Mouse (Mus musculus) stomach, postnatal 0 days (tissue): ENCODE data around the gene Elmod2. TPM values are rescaled to one million over a fixed set of nuclear protein-coding genes. Genes with fewer than 3 reads are reported as not detected.
A peak's percentile ranks its signal among the peaks of the same experiment; 100 is the strongest.
"Not testable (repeated sequence)": the region's sequence is repeated elsewhere in the genome, so short reads cannot be mapped to it uniquely, and the experiment has no call there.

Experiments
- ATAC-seq: fragments of 200-750 bp; cut with Nextera tagmentation; 2 replicates; pipeline ENCODE4 v1.8.0; 2017; ENCODE audit not compliant: low FRiP score, low TSS enrichment
- DNase-seq: peaks from one replicate; pipeline ENCODE4 v3.0.0-alpha.2; 2016; ENCODE audit warnings: low spot score
- H3K27ac ChIP-seq: fragments of 300-500 bp; sonication (generic); replicated peaks from 2 replicates; pipeline ENCODE4 v1.5.1; 2014; ENCODE audit warnings: mild to moderate bottlenecking, control low read depth
- H3K27me3 ChIP-seq: fragments of 300-500 bp; sonication (generic); 2 replicates; pipeline ENCODE4 v1.6.1; 2014; ENCODE audit warnings: low read length; ENCODE audit not compliant: control insufficient read depth, insufficient read depth
- H3K36me3 ChIP-seq: fragments of 300-500 bp; sonication (generic); 2 replicates; pipeline ENCODE4 v1.6.1; 2014; ENCODE audit warnings: low read length, mixed read lengths; ENCODE audit not compliant: control insufficient read depth, insufficient read depth
- H3K4me1 ChIP-seq: fragments of 300-500 bp; sonication (generic); replicated peaks from 2 replicates; pipeline ENCODE4 v1.6.1; 2014; ENCODE audit warnings: antibody characterized with exemption; ENCODE audit not compliant: control insufficient read depth, insufficient read depth
- H3K4me2 ChIP-seq: fragments of 300-500 bp; sonication (generic); replicated peaks from 2 replicates; pipeline ENCODE4 v1.6.1; 2014; ENCODE audit warnings: low read depth, mild to moderate bottlenecking, control low read depth, moderate library complexity
- H3K4me3 ChIP-seq: fragments of 300-500 bp; sonication (generic); 2 replicates; pipeline ENCODE4 v1.5.1; 2014; ENCODE audit warnings: low read depth, low read length, control low read depth
- H3K9ac ChIP-seq: fragments of 300-500 bp; sonication (generic); 2 replicates; pipeline ENCODE4 v1.6.1; 2014; ENCODE audit warnings: mild to moderate bottlenecking, low read length, control low read depth, mixed read lengths
- H3K9me3 ChIP-seq: fragments of 300-500 bp; sonication (generic); 2 replicates; pipeline ENCODE4 v1.6.1; 2016; ENCODE audit warnings: low read length; ENCODE audit not compliant: control insufficient read depth
- CTCF ChIP-seq: IDR thresholded peaks from 2 replicates; pipeline ENCODE4 v1.5.1; 2016; ENCODE audit warnings: antibody characterized with exemption, low read depth, mild to moderate bottlenecking, moderate library complexity
- EP300 ChIP-seq: optimal IDR thresholded peaks from 2 replicates; pipeline ENCODE3; 2016; ENCODE audit warnings: antibody characterized with exemption
- WGBS: fragments of 180-500 bp; shearing (Covaris S2); extraction: QIAGEN DNeasy Blood & Tissue Kit; methylation state at CpG from one replicate; pipeline ENCODE4 v1.1.7; 2014; 5-methylcytosine and 5-hydroxymethylcytosine counted together
- polyA plus RNA-seq: library from polyadenylated mRNA; unstranded; fragments of >200 nt; fragmentation: Nextera tagmentation; extraction: Ambion mirVana; gene quantifications from 2 replicates; pipeline ENCODE4 v1.2.1, GENCODE M21; 2015

The Elmod2 gene
- polyA plus RNA-seq, 1 experiment from 2014 or later = 6.5 TPM

GRCm38 (mm10) chr8:83323056-83323455 is 9.2 kb downstream of the Elmod2 start:
- WGBS = 88% methylated on average over 2 of the region's 2 CpGs
- ATAC-seq (no peak), DNase-seq (no peak)
- Histone ChIP-seq H3K4me2 (no peak overlapping the region), H3K9me3 (no peaks in the 10 kb centered on the region), H3K27me3 (no peaks in the 10 kb centered on the region), H3K4me1 (no peaks in the 10 kb centered on the region), H3K36me3 (peaks cover 11% of the 10 kb centered on the region), H3K4me3 (no peak overlapping the region), H3K9ac (no peak overlapping the region), H3K27ac (no peak overlapping the region)
- TF ChIP-seq EP300 = no peak
- TF ChIP-seq CTCF = peak; percentile 38

GRCm38 (mm10) chr8:83322374-83322773 is 9.9 kb downstream of the Elmod2 start:
- no peaks in the 10 kb centered on the region for H3K9me3 ChIP-seq
- H3K4me2 ChIP-seq = no peak overlapping the region
- no peak for ATAC-seq
- H3K4me3 ChIP-seq = no peak overlapping the region
- DNase-seq = no peak
- 95% methylated on average over 6 of the region's 6 CpGs for WGBS
- no peak overlapping the region for H3K27ac ChIP-seq
- no peaks in the 10 kb centered on the region for H3K4me1 ChIP-seq
- H3K9ac ChIP-seq = no peak overlapping the region
- peaks cover 15% of the 10 kb centered on the region for H3K36me3 ChIP-seq
- no peaks in the 10 kb centered on the region for H3K27me3 ChIP-seq
- TF ChIP-seq EP300 = no peak

DNA sequence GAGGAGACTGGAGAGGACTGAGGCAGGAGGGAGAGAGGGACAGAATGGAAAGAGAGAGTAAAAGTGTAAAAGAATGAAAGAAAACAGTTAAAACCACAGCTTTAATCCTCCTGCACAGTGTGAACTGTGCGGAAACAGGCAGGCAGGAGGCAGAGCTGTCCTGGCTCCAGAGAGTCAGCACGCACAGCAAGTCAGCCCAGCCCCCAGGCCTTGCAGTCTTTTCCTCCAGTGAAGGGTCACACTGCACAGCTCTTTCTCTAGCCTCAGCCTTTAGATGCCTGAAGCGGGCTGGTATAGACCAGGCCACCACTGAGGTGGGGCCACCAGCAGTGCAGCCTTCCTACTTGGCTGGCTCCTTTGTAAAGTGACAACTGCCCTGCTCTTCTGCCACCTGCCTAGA is 11.7 kb downstream of the Elmod2 start:
- Histone ChIP-seq H3K4me1 (no peaks in the 10 kb centered on the region), H3K9me3 (no peaks in the 10 kb centered on the region), H3K27me3 (no peaks in the 10 kb centered on the region), H3K4me2 (no peak overlapping the region), H3K9ac (no peak overlapping the region), H3K36me3 (peaks cover 15% of the 10 kb centered on the region), H3K27ac (no peak overlapping the region), H3K4me3 (no peak overlapping the region)
- DNase-seq (no peak), ATAC-seq (no peak)
- TF ChIP-seq CTCF = no peak
- no peak for TF ChIP-seq EP300
- 84% methylated on average over 3 of the region's 3 CpGs for WGBS

DNA sequence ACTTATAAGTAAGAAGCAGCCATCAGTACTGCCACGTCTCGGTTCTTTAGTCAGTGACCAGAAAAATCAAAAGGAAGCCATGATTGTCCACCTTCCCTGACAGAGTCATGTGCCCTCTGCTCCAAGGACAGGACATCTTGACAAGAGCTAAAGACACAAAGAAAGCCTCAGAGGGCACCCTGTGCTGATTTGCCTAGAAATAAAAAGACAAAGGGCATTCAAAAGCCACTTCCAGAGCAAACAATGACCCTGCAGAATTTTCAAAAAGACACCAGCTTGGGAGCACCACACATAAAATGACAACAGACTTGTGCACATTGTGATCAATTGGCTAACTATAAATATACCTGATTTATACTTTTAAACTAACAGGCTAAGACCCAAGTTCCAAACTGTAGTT is 16.6 kb downstream of the Elmod2 start:
- TF ChIP-seq CTCF = no peak
- TF ChIP-seq EP300 = no peak
- 93% methylated on average over 2 of the region's 2 CpGs for WGBS
- Histone ChIP-seq H3K27me3 (no peaks in the 10 kb centered on the region), H3K36me3 (peaks cover 13% of the 10 kb centered on the region), H3K4me2 (no peak overlapping the region), H3K4me1 (no peaks in the 10 kb centered on the region), H3K4me3 (no peak overlapping the region), H3K9ac (no peak overlapping the region), H3K9me3 (no peaks in the 10 kb centered on the region), H3K27ac (no peak overlapping the region)
- no peak for ATAC-seq
- no peak for DNase-seq

DNA sequence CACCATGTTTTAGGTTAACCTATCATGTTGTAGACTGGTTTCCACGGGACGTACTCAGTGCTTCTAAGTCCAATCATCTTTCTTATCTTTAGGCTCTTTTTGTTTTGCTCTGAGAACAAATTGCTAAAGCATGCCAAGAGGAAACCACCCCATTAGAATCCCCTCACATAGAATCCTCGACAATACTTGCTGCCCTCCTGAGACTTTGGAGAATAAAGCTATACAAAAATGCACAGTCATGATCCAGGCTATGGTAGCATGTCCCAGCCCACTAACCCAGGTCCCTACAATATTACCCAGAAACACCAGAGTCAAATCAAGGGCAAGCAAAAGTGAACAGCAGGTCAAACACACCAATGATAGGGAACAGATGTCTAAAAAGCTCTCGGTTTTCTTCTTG is 17.2 kb downstream of the Elmod2 start:
- DNase-seq, H3K4me3 ChIP-seq, H3K4me1 ChIP-seq, H3K36me3 ChIP-seq, H3K27ac ChIP-seq, H3K27me3 ChIP-seq, ATAC-seq, H3K9ac ChIP-seq, H3K9me3 ChIP-seq, H3K4me2 ChIP-seq: not testable (repeated sequence)
- 78% methylated on average over 4 of the region's 4 CpGs for WGBS

DNA sequence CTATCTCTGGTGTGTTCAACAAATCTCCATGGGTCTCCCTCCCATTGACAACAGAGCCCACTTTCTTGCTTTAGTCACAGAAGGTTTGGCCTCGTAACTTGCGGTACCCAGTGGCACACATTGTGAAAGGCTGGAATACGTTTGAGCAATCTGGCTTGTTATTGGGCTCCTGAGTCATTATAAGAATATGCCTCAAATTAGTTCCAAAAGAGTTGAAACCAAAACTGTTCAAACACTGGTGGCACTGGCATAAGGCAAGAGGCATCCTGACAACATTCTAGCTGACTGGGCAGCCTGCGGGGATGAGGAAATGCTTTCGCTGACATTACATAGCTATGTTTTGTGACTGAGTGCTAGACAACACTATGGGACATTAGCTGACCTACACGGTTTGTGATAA is 22.4 kb downstream of the Elmod2 start:
- H3K27ac ChIP-seq = no peak overlapping the region
- no peak overlapping the region for H3K9ac ChIP-seq
- TF ChIP-seq EP300 (no peak), CTCF (no peak)
- no peak overlapping the region for H3K4me2 ChIP-seq
- no peak for ATAC-seq
- H3K27me3 ChIP-seq = no peaks in the 10 kb centered on the region
- no peak for DNase-seq
- H3K36me3 ChIP-seq = no peaks in the 10 kb centered on the region
- WGBS = 86% methylated on average over 6 of the region's 6 CpGs
- no peak overlapping the region for H3K4me3 ChIP-seq
- no peaks in the 10 kb centered on the region for H3K9me3 ChIP-seq
- no peaks in the 10 kb centered on the region for H3K4me1 ChIP-seq

GRCm38 (mm10) chr8:83304946-83305345 is 27.3 kb downstream of the Elmod2 start:
- H3K27me3 ChIP-seq = no peaks in the 10 kb centered on the region
- no peak for TF ChIP-seq EP300
- no peak for TF ChIP-seq CTCF
- no peak for DNase-seq
- no peak overlapping the region for H3K4me2 ChIP-seq
- no peak overlapping the region for H3K27ac ChIP-seq
- no peaks in the 10 kb centered on the region for H3K4me1 ChIP-seq
- H3K36me3 ChIP-seq = no peaks in the 10 kb centered on the region
- no peak for ATAC-seq
- H3K4me3 ChIP-seq = no peak overlapping the region
- no peaks in the 10 kb centered on the region for H3K9me3 ChIP-seq
- WGBS = 100% methylated on average over 1 of the region's 1 CpGs
- H3K9ac ChIP-seq = no peak overlapping the region
